Mouse (Mus musculus): ENCODE results near the gene Alyref.

Gene Alyref

DNA sequence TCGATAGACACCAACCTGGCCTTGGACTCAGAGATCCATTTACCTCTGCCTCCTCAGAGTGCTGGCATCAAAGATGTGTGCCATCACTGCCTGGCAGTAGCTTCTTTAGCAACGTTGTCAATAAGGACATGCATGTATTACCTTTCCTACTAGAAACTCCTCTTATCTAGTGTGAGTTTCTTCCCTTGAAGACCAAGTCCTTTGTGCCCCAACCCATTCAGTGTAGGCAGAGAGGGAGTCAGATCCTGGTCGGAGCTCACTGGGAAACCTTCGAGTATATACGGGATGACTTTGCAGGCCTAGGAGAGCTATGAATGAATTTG lies 23.9 kb downstream of the Alyref start:
- DNase-seq (ENCODE audit: low read depth, low spot score) = no peak

GRCm38 (mm10) chr11:120573585-120574277 lies 24.4 kb downstream of the Alyref start:
- DNase-seq (ENCODE audit: low read depth, low spot score) = no peak

DNA sequence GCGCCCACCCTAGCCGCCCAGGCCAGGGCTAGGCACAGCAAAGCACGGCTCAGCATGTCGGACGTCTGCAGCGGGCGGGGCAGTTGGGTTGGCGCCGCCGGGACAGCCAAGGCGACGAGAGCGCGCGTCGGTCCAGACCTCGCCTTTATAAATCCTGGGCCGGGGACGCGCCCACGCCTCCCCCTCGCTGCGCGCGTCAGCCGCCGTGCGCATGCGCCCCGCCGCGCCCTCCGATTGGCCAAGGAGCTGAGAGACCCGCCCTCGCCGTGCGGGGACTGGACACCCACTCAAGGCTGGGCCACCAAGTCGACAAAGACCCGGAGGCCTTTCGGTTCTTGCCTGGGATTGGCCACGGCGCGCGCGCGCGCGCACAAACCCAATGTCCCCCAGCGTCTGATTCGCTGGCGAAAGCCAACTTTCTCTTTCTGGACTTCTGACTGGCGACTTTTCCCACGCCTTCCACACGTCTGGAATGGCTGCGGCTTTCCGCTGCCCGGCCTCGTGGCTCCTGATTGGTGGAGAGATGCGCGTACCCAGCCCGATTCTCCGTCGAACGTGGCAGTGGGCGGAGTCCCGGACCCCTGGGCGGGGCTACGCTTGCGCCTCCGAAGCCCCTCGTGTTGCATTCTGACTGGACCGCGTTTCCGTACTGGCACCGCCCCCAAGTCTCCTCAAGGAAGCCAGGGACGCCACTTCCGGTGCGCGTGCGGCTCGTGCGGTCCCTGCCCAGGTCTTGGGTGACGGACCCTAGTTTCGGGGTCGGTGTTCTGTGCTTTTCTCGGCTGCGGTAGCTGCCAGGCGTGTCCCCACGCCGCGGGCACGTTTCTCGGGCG lies 25.2 kb downstream of the Alyref start, which contains the start of gene P4hb:
Gene P4hb, minus strand, starts transcription at position 502 of the 833 bp plus-strand sequence.
- DNase-seq (ENCODE audit: low read depth, low spot score) = peak; percentile 99

- no peak for DNase-seq (ENCODE audit: low read depth, low spot score)
Observed at GRCm38 (mm10) chr11:120572417-120572751, 25.8 kb downstream of the Alyref start.

DNA sequence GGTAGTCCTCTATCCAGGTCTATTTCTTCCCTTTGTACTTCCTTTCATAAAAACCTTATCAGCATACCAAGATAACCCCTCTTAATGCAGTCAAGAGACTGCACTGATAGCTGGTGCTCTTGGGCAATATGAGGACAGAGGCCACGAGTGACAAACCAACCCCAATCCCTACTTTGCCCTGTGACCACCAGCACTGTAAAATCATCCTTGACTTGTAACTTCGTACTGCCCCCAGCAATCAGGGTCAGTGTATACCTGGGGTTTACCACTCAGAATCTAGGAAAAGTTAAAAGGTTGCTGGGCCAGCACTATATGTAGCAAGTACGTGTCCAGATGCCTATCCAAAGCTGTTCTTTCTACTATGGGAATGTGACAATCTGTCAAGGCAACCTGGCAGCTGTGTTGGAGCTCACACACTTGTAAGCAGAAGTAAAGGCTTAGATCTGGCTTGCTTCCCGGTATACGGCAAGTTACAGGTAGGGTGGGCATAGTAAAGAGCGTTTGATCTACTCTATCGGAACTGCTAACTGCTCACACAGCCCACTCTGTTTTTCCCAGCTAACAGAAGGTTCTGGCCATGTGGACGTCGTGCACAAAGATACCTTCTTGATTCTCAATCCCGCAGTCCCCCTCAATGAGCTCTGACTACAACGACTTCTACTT lies 26.3 kb downstream of the Alyref start:
- no peak for DNase-seq (ENCODE audit: low read depth, low spot score)

DNA sequence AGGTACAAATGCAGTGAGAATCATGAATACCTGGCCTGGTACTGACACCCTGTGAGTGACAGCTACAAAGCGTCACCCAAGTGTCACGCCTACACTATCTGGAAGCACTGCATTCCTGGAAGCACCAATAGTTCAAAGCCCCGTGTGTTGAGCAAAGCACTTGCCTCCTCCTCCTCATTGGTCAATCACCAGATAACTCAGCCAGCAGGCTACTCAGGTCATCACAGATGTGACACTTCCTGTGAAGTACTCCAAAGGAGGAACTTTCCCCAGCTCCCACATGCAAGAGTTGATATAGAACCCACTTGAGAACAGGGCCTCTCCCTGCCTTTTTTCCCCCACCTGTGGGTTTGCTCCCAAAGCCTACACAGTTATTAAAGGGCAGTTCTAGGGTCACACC lies 27.0 kb downstream of the Alyref start:
- no peak for DNase-seq (ENCODE audit: low read depth, low spot score)

GRCm38 (mm10) chr11:120568324-120568723 lies 29.8 kb downstream of the Alyref start:
- DNase-seq (ENCODE audit: low read depth, low spot score) = no peak

DNA sequence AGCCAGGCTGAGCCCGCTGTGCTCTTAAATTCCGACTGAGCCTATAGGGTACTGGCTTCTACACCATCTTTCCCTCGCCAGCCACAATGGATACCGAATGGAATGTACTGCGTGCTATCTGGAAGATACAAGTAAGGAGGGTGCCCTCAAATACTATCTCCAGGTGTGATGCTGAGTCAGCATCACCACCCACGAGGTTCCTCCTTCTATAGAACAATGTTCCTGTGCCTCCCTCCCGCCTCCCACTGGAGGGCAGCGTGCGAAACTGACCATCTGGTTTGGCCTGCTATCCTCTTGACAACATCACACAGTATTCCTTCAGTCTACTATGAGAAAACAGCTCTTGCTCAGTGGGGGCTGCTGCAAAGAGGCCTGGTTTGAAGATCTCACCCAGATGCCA lies 33.1 kb downstream of the Alyref start:
- DNase-seq (ENCODE audit: low read depth, low spot score) = no peak

GRCm38 (mm10) chr11:120562949-120563348 lies 35.2 kb downstream of the Alyref start:
- DNase-seq (ENCODE audit: low read depth, low spot score) = no peak

GRCm38 (mm10) chr11:120560952-120561728 lies 37.0 kb downstream of the Alyref start:
- DNase-seq (ENCODE audit: low read depth, low spot score) = no peak

DNA sequence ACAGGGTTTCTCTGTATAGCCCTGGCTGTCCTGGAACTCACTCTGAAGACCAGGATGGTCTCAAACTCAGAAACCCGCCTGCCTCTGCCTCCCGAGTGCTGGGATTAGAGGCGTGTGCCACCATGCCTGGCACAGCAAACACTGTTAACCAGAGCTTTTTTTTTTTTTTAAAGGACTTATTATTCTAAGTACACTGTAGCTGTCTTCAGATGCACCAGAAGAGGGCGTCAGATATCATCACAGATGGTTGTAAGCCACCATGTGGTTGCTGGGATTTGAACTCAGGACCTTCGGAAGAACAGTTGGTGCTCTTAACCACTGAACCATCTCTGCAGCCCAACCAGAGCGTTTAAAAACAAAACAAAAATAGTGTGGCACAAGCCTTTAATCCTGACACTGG lies 39.3 kb downstream of the Alyref start:
- peak; percentile 59 for DNase-seq (ENCODE audit: low read depth, low spot score)

GRCm38 (mm10) chr11:120555260-120555659 lies 42.9 kb downstream of the Alyref start:
- no peak for DNase-seq (ENCODE audit: low read depth, low spot score)

GRCm38 (mm10) chr11:120554834-120555233 lies 43.3 kb downstream of the Alyref start:
- no peak for DNase-seq (ENCODE audit: low read depth, low spot score)

GRCm38 (mm10) chr11:120552736-120553135 lies 45.4 kb downstream of the Alyref start:
- no peak for DNase-seq (ENCODE audit: low read depth, low spot score)

- no peak for DNase-seq (ENCODE audit: low read depth, low spot score)
Observed at GRCm38 (mm10) chr11:120550810-120551440, 47.2 kb downstream of the Alyref start, which contains the start of gene Ppp1r27. Gene Ppp1r27 (minus strand): TSS chr11:120551132.

DNA sequence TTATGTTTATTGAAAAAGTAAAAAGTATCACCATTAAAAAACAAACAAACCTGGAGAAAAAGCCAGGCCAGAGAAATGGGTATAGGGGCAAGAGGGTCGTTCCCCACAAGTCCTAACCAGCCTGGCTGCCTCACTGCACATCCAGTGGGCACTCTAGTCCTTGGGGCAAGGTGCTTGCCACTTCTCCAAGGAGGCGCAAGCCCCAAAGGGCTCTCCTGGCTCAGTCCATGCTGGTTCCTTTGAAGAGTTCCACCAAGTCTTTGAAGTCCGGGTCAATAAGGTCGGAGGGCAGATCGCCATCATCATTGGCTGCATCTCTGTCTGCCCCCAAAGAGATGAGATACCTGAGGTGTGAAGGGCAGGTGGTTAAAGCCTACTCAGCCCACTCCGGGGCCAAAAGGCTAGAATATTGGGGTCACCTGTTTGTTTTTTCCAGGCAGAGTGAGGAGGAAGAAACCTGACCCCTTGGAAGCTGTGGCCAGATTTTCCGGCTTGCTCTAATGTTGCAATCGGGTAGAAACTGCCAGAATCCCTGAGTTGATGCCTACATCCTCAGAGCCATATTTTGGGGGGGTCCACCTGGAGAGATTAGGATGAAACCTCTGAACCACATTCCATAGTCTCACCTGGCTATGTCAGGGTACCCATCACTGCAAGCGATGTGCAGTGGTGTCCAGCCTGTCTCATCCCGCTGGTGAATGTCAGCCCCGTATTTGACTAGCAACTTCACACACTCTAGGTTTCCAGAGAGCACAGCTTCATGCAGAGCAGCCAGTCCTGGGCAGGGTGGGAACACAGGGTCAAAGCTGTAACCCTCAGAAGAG lies 48.0 kb downstream of the Alyref start:
- no peak for DNase-seq (ENCODE audit: low read depth, low spot score)

- DNase-seq (ENCODE audit: low read depth, low spot score) = peak; percentile 85
Observed at GRCm38 (mm10) chr11:120549168-120549945, 48.8 kb downstream of the Alyref start, which contains the start of gene Mcrip1. Gene Mcrip1 (minus strand): TSS chr11:120549727.

GRCm38 (mm10) chr11:120548786-120549167 lies 49.4 kb downstream of the Alyref start:
- no peak for DNase-seq (ENCODE audit: low read depth, low spot score)

DNA sequence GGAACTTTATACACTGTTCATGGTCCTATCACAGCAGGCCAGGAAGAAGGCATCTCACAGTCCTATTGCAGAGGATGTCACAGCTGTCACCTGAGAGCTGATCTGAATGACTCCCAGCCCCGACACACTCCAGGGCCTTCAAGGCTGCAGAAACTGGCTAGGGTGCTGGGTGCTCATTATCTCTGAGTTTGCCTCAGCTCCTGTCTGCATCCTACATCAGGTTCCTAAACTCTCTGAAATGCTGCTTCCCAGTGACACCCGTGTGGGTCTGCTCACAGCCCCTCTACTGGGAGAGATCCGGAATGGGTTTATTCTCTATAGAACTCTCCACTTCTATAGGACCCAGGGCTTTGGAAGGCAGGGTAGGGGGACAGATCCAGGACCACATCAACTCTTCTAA lies 50.0 kb downstream of the Alyref start:
- DNase-seq (ENCODE audit: low read depth, low spot score) = no peak

GRCm38 (mm10) chr11:120547469-120547868 lies 50.7 kb downstream of the Alyref start:
- no peak for DNase-seq (ENCODE audit: low read depth, low spot score)
